Comparison of ENCODE assay signal across 9 mouse cellular contexts in the genomic region with DNA sequence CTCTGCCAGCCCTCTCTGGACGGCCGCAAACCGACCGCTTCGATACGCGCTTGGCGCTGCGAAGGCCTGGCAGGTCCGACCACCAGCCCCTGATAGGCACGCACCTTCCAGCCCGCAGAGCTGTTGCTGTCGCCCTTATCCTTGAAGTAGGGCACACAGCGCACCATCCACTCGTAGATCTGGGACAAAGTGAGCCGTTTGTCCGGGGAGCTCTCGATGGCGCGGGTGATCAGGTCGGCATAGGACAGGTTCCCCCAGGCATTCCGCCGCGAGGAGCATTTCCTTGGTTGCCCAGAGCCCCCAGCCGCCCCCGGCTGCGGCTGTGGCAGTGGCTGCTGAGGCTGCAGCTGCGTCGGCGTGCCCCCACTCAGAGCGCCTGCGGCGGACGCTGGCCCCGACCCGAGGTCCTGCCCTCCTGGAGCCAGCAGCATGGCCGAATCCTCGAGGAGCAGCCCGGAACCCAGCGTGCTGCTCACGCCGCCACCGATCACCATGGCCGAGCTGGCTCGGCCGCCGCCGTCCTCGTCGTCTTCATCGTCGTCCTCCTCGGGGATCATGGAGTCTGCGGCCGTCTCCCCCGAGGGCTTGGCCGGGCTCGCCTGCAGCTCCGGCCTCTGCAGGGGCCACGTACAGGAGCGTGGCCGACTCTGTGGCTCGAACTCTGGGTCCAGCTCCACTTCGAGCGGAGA. TPM values are rescaled to one million over a fixed set of nuclear protein-coding genes. Genes with fewer than 3 reads are reported as not detected.
DNase-seq lines count a peak whose midpoint lies in the region; ATAC-seq and TF ChIP-seq lines count a peak whose summit lies in the region.
"Had no signal": no experiment of that assay in that cellular context is flagged by ENCODE, and none has a peak within 500 bp of the region (broad histone marks: within the 10 kb centered on the region; RNA-seq: fewer than 3 reads in every experiment).

No protein-coding gene starts in this region.

- peak overlapping the region; percentile 67 to 91 for H3K4me3 ChIP-seq in MEL (ENCODE audit: control insufficient read depth in 1 of 2, insufficient read depth in 1 of 2, low read depth in 2 of 2, low read length in 2 of 2)
- H3K4me3 ChIP-seq in embryonic facial prominence, embryonic 14.5 days (ENCODE audit: low read depth, low read length), result peak overlapping the region; percentile 85
- peak overlapping the region; percentile 81 for H3K4me3 ChIP-seq in hindbrain, embryonic 15.5 days
- peak overlapping the region; percentile 95 for H3K4me3 ChIP-seq in liver, embryonic 11.5 days (ENCODE audit: low read depth, low read length)
- peak overlapping the region; percentile 85 for H3K4me3 ChIP-seq in olfactory bulb, adult 2 months (ENCODE audit: insufficient read depth, low read depth, low read length)

- TF ChIP-seq CTCF in MEL (IDR thresholded peaks at IDR 0.05 in 2 of 3, conservative IDR thresholded peaks at IDR 0.05 in 1 of 3; ENCODE audit: control insufficient read depth in 1 of 3, insufficient read depth in 1 of 3, low read depth in 2 of 3, low read length in 3 of 3, poor library complexity in 1 of 3, severe bottlenecking in 1 of 3), result no peak
- TF ChIP-seq CTCF in olfactory bulb, adult 2 months (IDR thresholded peaks at IDR 0.05; ENCODE audit: insufficient read depth, low read depth, low read length), result no peak

- H3K9me3 ChIP-seq in MEL (replicated peaks; ENCODE audit: insufficient read depth, low read length), result no peaks in the 10 kb centered on the region
- no peaks in the 10 kb centered on the region for H3K9me3 ChIP-seq in embryonic facial prominence, embryonic 14.5 days (ENCODE audit: control insufficient read depth, low read length)
- H3K9me3 ChIP-seq in hindbrain, embryonic 15.5 days, result no peaks in the 10 kb centered on the region
- no peaks in the 10 kb centered on the region for H3K9me3 ChIP-seq in liver, embryonic 11.5 days (ENCODE audit: control insufficient read depth, low read length)

- peaks cover 0 to 30% of the 10 kb centered on the region in 2 experiments; a peak in 3 of 4 replicates for H3K36me3 ChIP-seq in MEL (ENCODE audit: control insufficient read depth in 1 of 2, insufficient read depth in 2 of 2, low read length in 2 of 2)
- H3K36me3 ChIP-seq in embryonic facial prominence, embryonic 14.5 days (ENCODE audit: control insufficient read depth, insufficient read depth, low read length), result peaks cover 6% of the 10 kb centered on the region; the same call in 1 of the 2 replicates
- no peaks in the 10 kb centered on the region for H3K36me3 ChIP-seq in hindbrain, embryonic 15.5 days
- H3K36me3 ChIP-seq in liver, embryonic 11.5 days (ENCODE audit: control insufficient read depth, insufficient read depth, low read length), result no peaks in the 10 kb centered on the region

- TF ChIP-seq RAD21 in MEL (IDR thresholded peaks at IDR 0.05; ENCODE audit: low read depth, low read length), result no peak

- DNase-seq in cerebellum, adult 11-12 months, result peak; percentile 57
- peak; percentile 54 for DNase-seq in MEL (ENCODE audit: low read depth, low spot score)
- DNase-seq in embryonic facial prominence, embryonic 14.5 days (ENCODE audit: low spot score), result no peak
- DNase-seq in liver, embryonic 11.5 days (ENCODE audit: low spot score), result peak; percentile 76

- TF ChIP-seq POLR2A in MEL (IDR thresholded peaks at IDR 0.05; ENCODE audit: control insufficient read depth in 1 of 2, insufficient read depth in 1 of 2, low read depth in 1 of 2, low read length in 2 of 2, poor library complexity in 1 of 2), result no peak
- TF ChIP-seq POLR2A in olfactory bulb, adult 2 months (IDR thresholded peaks at IDR 0.05; ENCODE audit: insufficient read depth, low read depth, low read length), result peak; percentile 2; the same call in 1 of the 2 replicates

- peak overlapping the region; percentile 96 for H3K27ac ChIP-seq in MEL (ENCODE audit: control insufficient read depth, low read depth, low read length)
- H3K27ac ChIP-seq in embryonic facial prominence, embryonic 14.5 days (replicated peaks; ENCODE audit: low read depth, low read length), result peak overlapping the region; percentile 97
- H3K27ac ChIP-seq in hindbrain, embryonic 15.5 days (replicated peaks), result peak overlapping the region; percentile 98
- H3K27ac ChIP-seq in liver, embryonic 11.5 days (ENCODE audit: low read depth, low read length), result peak overlapping the region; percentile 85
- H3K27ac ChIP-seq in olfactory bulb, adult 2 months (ENCODE audit: insufficient read depth, low read depth, low read length), result peak overlapping the region; percentile 13

- H3K27me3 ChIP-seq in MEL (ENCODE audit: control insufficient read depth in 1 of 2, insufficient read depth in 2 of 2, low read length in 2 of 2), result no peaks in the 10 kb centered on the region
- no peaks in the 10 kb centered on the region for H3K27me3 ChIP-seq in embryonic facial prominence, embryonic 14.5 days (replicated peaks; ENCODE audit: control insufficient read depth, insufficient read depth, low read length)
- peaks cover 3% of the 10 kb centered on the region for H3K27me3 ChIP-seq in hindbrain, embryonic 15.5 days
- H3K27me3 ChIP-seq in liver, embryonic 11.5 days (replicated peaks; ENCODE audit: control insufficient read depth, insufficient read depth, low read length), result no peaks in the 10 kb centered on the region
- H3K27me3 ChIP-seq: CH12.LX had no signal

- peaks cover 34% of the 10 kb centered on the region for H3K79me2 ChIP-seq in MEL (ENCODE audit: control insufficient read depth, insufficient read depth, low read length, poor library complexity)

- 2% methylated on average over 39 of the region's 65 CpGs for WGBS in embryonic facial prominence, embryonic 14.5 days
- WGBS in hindbrain, embryonic 15.5 days, result 1% methylated on average over 65 of the region's 65 CpGs
- under 1% methylated on average over 65 of the region's 65 CpGs for WGBS in liver, embryonic 11.5 days
- WGBS in olfactory bulb, adult 2 months, result 6% methylated on average over 65 of the region's 65 CpGs

- no peak for TF ChIP-seq EP300 in MEL (IDR thresholded peaks at IDR 0.05; ENCODE audit: low read depth in 1 of 2, low read length in 2 of 2)

- no peak for ATAC-seq in cerebellum, adult (ENCODE audit: insufficient number of reproducible peaks, low FRiP score, low TSS enrichment)
- ATAC-seq in embryonic facial prominence, embryonic 14.5 days (ENCODE audit: low read depth), result no peak
- no peak for ATAC-seq in hindbrain, embryonic 15.5 days (ENCODE audit: low FRiP score, low read depth)
- ATAC-seq in liver, embryonic 11.5 days (replicated peaks; ENCODE audit: low FRiP score), result no peak
- ATAC-seq in megakaryocyte-erythroid progenitor cell, adult 5-6 weeks (replicated peaks; ENCODE audit: low FRiP score, low TSS enrichment, poor library complexity, severe bottlenecking), result no peak

- H3K4me1 ChIP-seq in MEL (ENCODE audit: control insufficient read depth in 1 of 2, insufficient read depth in 2 of 2, low read length in 2 of 2), result peaks cover 24 to 30% of the 10 kb centered on the region in 2 experiments
- H3K4me1 ChIP-seq in embryonic facial prominence, embryonic 14.5 days (ENCODE audit: control insufficient read depth, insufficient read depth, low read length), result peaks cover 20% of the 10 kb centered on the region
- peaks cover 36% of the 10 kb centered on the region for H3K4me1 ChIP-seq in hindbrain, embryonic 15.5 days (replicated peaks)
- H3K4me1 ChIP-seq in liver, embryonic 11.5 days (replicated peaks; ENCODE audit: control insufficient read depth, insufficient read depth, low read length), result peaks cover 46% of the 10 kb centered on the region
- H3K4me1 ChIP-seq in olfactory bulb, adult 2 months (ENCODE audit: control insufficient read depth, insufficient read depth, low read length), result peaks cover 23% of the 10 kb centered on the region

- H3K9ac ChIP-seq in MEL (ENCODE audit: control insufficient read depth, low read depth, low read length, poor library complexity, severe bottlenecking), result peak overlapping the region; percentile 89
- H3K9ac ChIP-seq in embryonic facial prominence, embryonic 14.5 days (ENCODE audit: low read depth, low read length), result peak overlapping the region; percentile 83
- H3K9ac ChIP-seq in hindbrain, embryonic 15.5 days, result peak overlapping the region; percentile 67
- peak overlapping the region; percentile 97 for H3K9ac ChIP-seq in liver, embryonic 11.5 days (ENCODE audit: low read depth, low read length)

- peak overlapping the region; percentile 99 for H3K4me2 ChIP-seq in embryonic facial prominence, embryonic 14.5 days (ENCODE audit: low read depth, low read length)
- H3K4me2 ChIP-seq in hindbrain, embryonic 15.5 days, result peak overlapping the region; percentile 75
- peak overlapping the region; percentile 100 for H3K4me2 ChIP-seq in liver, embryonic 11.5 days

TF ChIP-seq in MEL, 35 proteins besides CTCF, POLR2A, EP300 and RAD21:
- TF ChIP-seq TCF12 (IDR thresholded peaks at IDR 0.05; ENCODE audit: low read depth, low read length), result no peak
- TF ChIP-seq CHD1 (IDR thresholded peaks at IDR 0.05; ENCODE audit: low read depth, low read length), result no peak; the same call in 1 of the 2 replicates
- no peak for TF ChIP-seq RCOR1 (IDR thresholded peaks at IDR 0.05; ENCODE audit: low read depth, low read length)
- TF ChIP-seq BHLHE40 (IDR thresholded peaks at IDR 0.05; ENCODE audit: borderline replicate concordance, low read depth, low read length), result no peak
- no peak for TF ChIP-seq KAT2A (conservative IDR thresholded peaks at IDR 0.05; ENCODE audit: low read depth, low read length)
- no peak for TF ChIP-seq GATA1 (IDR thresholded peaks at IDR 0.05; ENCODE audit: low read depth, low read length)
- TF ChIP-seq MXI1 (IDR thresholded peaks at IDR 0.05; ENCODE audit: low read depth, low read length), result peak; percentile 67; the same call in 1 of the 2 replicates
- no peak for TF ChIP-seq TBP (IDR thresholded peaks at IDR 0.05; ENCODE audit: low read depth, low read length)

RNA-seq across cellular contexts. Expression of gene Foxo3, which starts 1.7 kb away (rescaled TPM):
- total RNA-seq in MEL (2012; rRNA removed), result 21.0 and 31.8 TPM in 2 replicates
- 100 to 1,000 TPM in 1 of 2 experiments, 10 to 100 TPM in 1; 27.2 to 103 TPM for polyA plus RNA-seq in MEL (2012; ENCODE audit: insufficient read depth in 1 of 2, insufficient read length in 2 of 2, low read depth in 1 of 2, low replicate concordance in 2 of 2, missing spikeins in 1 of 2)
- 10.4 and 12.3 TPM in 2 replicates for polyA plus RNA-seq in embryonic facial prominence, embryonic 14.5 days (2014; fragmentation: Nextera tagmentation; extraction: Ambion mirVana)
- 4.4 and 4.8 TPM in 2 replicates for polyA plus RNA-seq in hindbrain, embryonic 15.5 days (2015; fragmentation: Nextera tagmentation; extraction: Ambion mirVana)
- polyA plus RNA-seq in liver, embryonic 11.5 days (2014; fragmentation: Nextera tagmentation; extraction: Ambion mirVana), result 11.7 and 12.3 TPM in 2 replicates
- 89.0 TPM in 1 of 2 replicates, not detected in the other for polyA plus RNA-seq in olfactory bulb, adult 2 months (2012; ENCODE audit: insufficient read depth, insufficient read length, low replicate concordance, missing spikeins)
- total RNA-seq in megakaryocyte-erythroid progenitor cell, adult 5-6 weeks (2014; fragmentation: Nextera tagmentation), result 37.6 and 51.7 TPM in 2 replicates
- total RNA-seq in megakaryocyte-erythroid progenitor cell, adult 5-6 weeks (2017), result 38.6 and 40.0 TPM in 2 replicates

Comparison
In these comparisons a context has a peak if more than half of its experiments do, and no peak if none do; other contexts are left out.
1. H3K27ac ChIP-seq: peak in every context shown above with its lines; median percentile 98 in hindbrain, embryonic 15.5 days; 97 in embryonic facial prominence, embryonic 14.5 days; 96 in MEL; 85 in liver, embryonic 11.5 days; 13 in olfactory bulb, adult 2 months.